Mouse (Mus musculus) naive thymus-derived CD4-positive, alpha-beta T cell, adult 5 months (primary cell): ENCODE data around the gene Atp1a4. TPM values are rescaled to one million over a fixed set of nuclear protein-coding genes. Genes with fewer than 3 reads are reported as not detected.

ENCODE experiments used
- polyA plus RNA-seq: library from polyadenylated mRNA; unstranded; fragments of 100-300 nt; shearing (Covaris generic); gene quantifications from one replicate; pipeline ENCODE4 v1.2.1, GENCODE M21; 2017

Atp1a4 gene
- polyA plus RNA-seq, result not detected

GRCm38 (mm10) chr1:172258314-172258713, at the start of gene Atp1a4:
TSS of gene Atp1a4 (minus strand) at chr1:172258414.

GRCm38 (mm10) chr1:172297611-172298537, 39.7 kb upstream of the Atp1a4 start, which contains the start of gene Atp1a2:
TSS of gene Atp1a2 (minus strand) at chr1:172298064.

DNA sequence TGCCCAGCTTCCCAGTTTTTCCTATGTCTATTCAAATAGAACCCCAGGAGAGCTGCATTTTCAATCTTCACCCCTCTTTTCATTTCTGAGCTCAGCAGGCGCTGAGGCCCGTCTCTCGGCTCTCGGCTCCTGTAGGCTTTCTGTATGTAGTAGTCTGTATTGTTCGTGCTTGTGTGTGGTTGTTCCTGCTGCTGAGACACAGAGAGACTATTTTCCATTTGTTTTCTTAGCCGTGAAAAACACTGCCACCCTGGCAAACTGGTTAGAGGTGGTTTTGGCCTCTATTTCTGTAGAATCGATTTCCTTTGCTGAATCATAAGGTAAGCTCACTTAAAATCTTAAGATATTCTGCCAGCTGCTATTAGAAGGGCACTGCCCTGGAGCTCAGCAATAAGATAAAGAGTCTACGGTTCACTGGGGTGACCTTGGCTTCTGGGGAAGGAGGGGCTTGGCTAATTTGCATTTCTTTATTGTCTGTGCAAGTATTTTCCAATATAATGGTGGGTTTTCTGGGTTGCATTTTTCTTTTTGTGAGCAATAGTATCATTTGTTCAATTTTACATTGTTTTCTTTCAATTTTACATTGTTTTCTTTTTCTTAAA, 3.4 kb upstream of the Atp1a4 start, which contains the start of gene Igsf8:
Gene Igsf8 (plus strand): TSS at position 165 of the 602 bp plus-strand sequence.

DNA sequence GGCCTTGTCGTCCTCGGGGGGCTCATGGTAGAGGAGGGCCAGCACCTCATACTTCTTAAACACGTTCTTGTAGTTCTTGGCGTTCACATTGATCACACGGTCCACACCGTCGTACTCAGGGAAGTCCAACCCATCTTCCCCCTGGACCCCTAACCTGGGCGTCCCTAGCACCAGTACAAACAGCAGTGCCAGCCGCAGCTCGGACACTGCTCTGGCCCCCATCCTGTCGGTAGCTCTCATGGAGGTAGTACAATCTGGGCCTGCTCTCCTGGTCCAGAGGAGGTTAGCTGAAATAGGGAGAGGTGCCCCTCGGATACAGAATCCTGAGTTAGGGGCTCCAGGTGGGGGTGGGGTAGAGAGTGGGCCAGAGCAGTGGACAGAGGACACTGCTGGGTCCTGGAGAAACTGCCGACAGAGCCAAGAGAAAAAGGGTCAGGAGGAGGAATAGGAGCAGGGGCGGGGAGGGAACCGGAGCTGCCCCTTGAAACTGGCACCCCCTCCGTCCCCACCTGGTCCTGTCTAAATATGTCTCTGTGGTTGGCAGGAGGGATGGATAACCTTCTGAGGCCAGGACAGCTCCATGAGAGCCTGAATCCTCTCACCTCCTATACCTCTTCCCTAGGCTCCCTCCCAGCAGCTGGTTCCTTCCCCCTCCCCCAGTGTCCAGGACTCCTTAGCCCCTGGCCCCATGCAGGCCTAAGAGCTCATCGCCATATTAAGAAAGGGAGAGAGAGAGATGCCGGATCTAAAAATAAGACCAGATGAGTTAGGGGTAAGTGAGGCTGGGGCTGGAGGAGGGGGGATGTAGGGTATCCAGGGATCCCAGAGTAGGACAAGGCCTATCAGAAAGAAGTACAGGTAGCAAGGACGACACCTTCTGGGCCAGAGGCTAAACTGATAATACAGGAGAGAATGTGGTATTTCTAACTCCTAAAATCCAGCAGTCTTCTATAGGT, 38.5 kb downstream of the Atp1a4 start, which contains the start of gene Casq1:
Gene Casq1 (minus strand): TSS at position 418 of the 956 bp plus-strand sequence.

GRCm38 (mm10) chr1:172206141-172206917, 51.9 kb downstream of the Atp1a4 start, which contains the start of gene Pea15a:
TSS of gene Pea15a (minus strand) at chr1:172206804.

Other genes with a start within 250 kb of the Atp1a4 start
- 1.4 TPM for gene Vangl2, start 230.0 kb downstream of the Atp1a4 start, polyA plus RNA-seq
- not detected for gene Nhlh1, start 200.8 kb downstream of the Atp1a4 start, polyA plus RNA-seq
- gene Copa, start 175.9 kb downstream of the Atp1a4 start, polyA plus RNA-seq, result 199 TPM
- 102 TPM for gene Ncstn, start 175.6 kb downstream of the Atp1a4 start, polyA plus RNA-seq
- 41.6 TPM for gene Pex19, start 131.7 kb downstream of the Atp1a4 start, polyA plus RNA-seq
- 132 TPM for gene Dcaf8, start 110.3 kb downstream of the Atp1a4 start, polyA plus RNA-seq
- gene Pea15a, start 51.6 kb downstream of the Atp1a4 start, polyA plus RNA-seq, result 102 TPM
- gene Casq1, start 38.5 kb downstream of the Atp1a4 start, polyA plus RNA-seq, result not detected
- 26.6 TPM for gene Igsf8, start 3.2 kb upstream of the Atp1a4 start, polyA plus RNA-seq
- gene Atp1a2, start 39.6 kb upstream of the Atp1a4 start, polyA plus RNA-seq, result not detected
- not detected for gene Kcnj9, start 70.9 kb upstream of the Atp1a4 start, polyA plus RNA-seq
- gene Kcnj10, start 82.8 kb upstream of the Atp1a4 start, polyA plus RNA-seq, result not detected
- 8.2 TPM for gene Pigm, start 118.1 kb upstream of the Atp1a4 start, polyA plus RNA-seq
- gene Slamf9, start 216.9 kb upstream of the Atp1a4 start, polyA plus RNA-seq, result not detected
- gene Igsf9, start 223.4 kb upstream of the Atp1a4 start, polyA plus RNA-seq, result 0.90 TPM
- 280 TPM for gene Tagln2, start 241.6 kb upstream of the Atp1a4 start, polyA plus RNA-seq